Comparison of ENCODE assay signal across 20 mouse cellular contexts in genomic region chrX:99150712-99151111, GRCm38 (mm10). TPM values are rescaled to one million over a fixed set of nuclear protein-coding genes. Genes with fewer than 3 reads are reported as not detected.
DNase-seq lines count a peak whose midpoint lies in the region; ATAC-seq and TF ChIP-seq lines count a peak whose summit lies in the region.
"Had no signal": no experiment of that assay in that cellular context is flagged by ENCODE, and none has a peak within 500 bp of the region (broad histone marks: within the 10 kb centered on the region; RNA-seq: fewer than 3 reads in every experiment).

No protein-coding gene starts in this region.

- H3K9ac ChIP-seq in forebrain, embryonic 12.5 days: no peak overlapping the region
- no peak overlapping the region for H3K9ac ChIP-seq in forebrain, embryonic 16.5 days (replicated peaks; ENCODE audit: low read depth, low read length)
- H3K9ac ChIP-seq in lung, postnatal 0 days (replicated peaks; ENCODE audit: low read depth): no peak overlapping the region
- H3K9ac ChIP-seq in stomach, embryonic 16.5 days (ENCODE audit: low read length): no peak overlapping the region
- H3K9ac ChIP-seq: embryonic facial prominence, embryonic 13.5 days; hindbrain, embryonic 15.5 days; limb, embryonic 12.5 days; liver, embryonic 15.5 days had no signal

- H3K9me3 ChIP-seq in forebrain, embryonic 12.5 days: no peaks in the 10 kb centered on the region
- H3K9me3 ChIP-seq in forebrain, embryonic 16.5 days (ENCODE audit: control insufficient read depth, low read length): no peaks in the 10 kb centered on the region
- no peaks in the 10 kb centered on the region for H3K9me3 ChIP-seq in lung, postnatal 0 days (ENCODE audit: low read length)
- no peaks in the 10 kb centered on the region for H3K9me3 ChIP-seq in stomach, embryonic 16.5 days (replicated peaks; ENCODE audit: control insufficient read depth, low read length)
- H3K9me3 ChIP-seq: embryonic facial prominence, embryonic 13.5 days; hindbrain, embryonic 15.5 days; limb, embryonic 12.5 days; liver, embryonic 15.5 days had no signal

- H3K4me3 ChIP-seq in forebrain, embryonic 12.5 days (replicated peaks): no peak overlapping the region
- H3K4me3 ChIP-seq in forebrain, embryonic 16.5 days (replicated peaks; ENCODE audit: low read length): no peak overlapping the region
- H3K4me3 ChIP-seq in lung, postnatal 0 days (ENCODE audit: low read depth, low read length): no peak overlapping the region
- H3K4me3 ChIP-seq in stomach, embryonic 16.5 days (replicated peaks; ENCODE audit: low read length): no peak overlapping the region
- no peak overlapping the region for H3K4me3 ChIP-seq in thymus, adult 2 months (ENCODE audit: control insufficient read depth, insufficient read depth, low read length)
- H3K4me3 ChIP-seq: embryonic facial prominence, embryonic 13.5 days; hindbrain, embryonic 15.5 days; limb, embryonic 12.5 days; liver, embryonic 15.5 days had no signal

- no peak for ATAC-seq in forebrain, embryonic 12.5 days (ENCODE audit: low FRiP score)
- no peak for ATAC-seq in forebrain, embryonic 16.5 days
- ATAC-seq in lung, postnatal 0 days: no peak
- ATAC-seq in granulocyte monocyte progenitor cell, adult 5-6 weeks (replicated peaks; ENCODE audit: poor library complexity, severe bottlenecking): peak; percentile 25; the same call in 1 of the 2 replicates
- ATAC-seq in stomach, embryonic 16.5 days (ENCODE audit: insufficient read depth, low FRiP score): no peak

- no peak for TF ChIP-seq POLR2A in thymus, adult 2 months (IDR thresholded peaks at IDR 0.05; ENCODE audit: control insufficient read depth, extremely low read depth, insufficient read depth, low read length, poor library complexity)

- peaks cover 57% of the 10 kb centered on the region for H3K27me3 ChIP-seq in forebrain, embryonic 12.5 days
- no peaks in the 10 kb centered on the region for H3K27me3 ChIP-seq in forebrain, embryonic 16.5 days (replicated peaks; ENCODE audit: control insufficient read depth, insufficient read depth, low read length)
- H3K27me3 ChIP-seq in lung, postnatal 0 days (replicated peaks; ENCODE audit: insufficient read depth, low read length): no peaks in the 10 kb centered on the region
- peaks cover 3% of the 10 kb centered on the region; the same call in 1 of the 2 replicates for H3K27me3 ChIP-seq in stomach, embryonic 16.5 days (ENCODE audit: control insufficient read depth, insufficient read depth, low read length)
- no peaks in the 10 kb centered on the region for H3K27me3 ChIP-seq in thymus, adult 2 months (ENCODE audit: control insufficient read depth, insufficient read depth, low read length)
- H3K27me3 ChIP-seq: liver, embryonic 15.5 days had no signal

- no peak for TF ChIP-seq EP300 in lung, postnatal 0 days (IDR thresholded peaks at IDR 0.05)

- H3K4me1 ChIP-seq in forebrain, embryonic 12.5 days: peaks cover 80% of the 10 kb centered on the region
- peaks cover 60% of the 10 kb centered on the region for H3K4me1 ChIP-seq in forebrain, embryonic 16.5 days (replicated peaks; ENCODE audit: control insufficient read depth, insufficient read depth, low read length)
- no peaks in the 10 kb centered on the region for H3K4me1 ChIP-seq in lung, postnatal 0 days (ENCODE audit: insufficient read depth, low read depth, low read length)
- H3K4me1 ChIP-seq in stomach, embryonic 16.5 days (ENCODE audit: control insufficient read depth, insufficient read depth, low read length): 0 out of 2 replicates have a peak, but pooled peaks cover 13% of the 10 kb centered on the region
- no peaks in the 10 kb centered on the region for H3K4me1 ChIP-seq in thymus, adult 2 months (replicated peaks; ENCODE audit: control insufficient read depth, insufficient read depth, low read length)
- H3K4me1 ChIP-seq: hindbrain, embryonic 15.5 days had no signal

- H3K4me2 ChIP-seq in forebrain, embryonic 12.5 days: no peak overlapping the region
- H3K4me2 ChIP-seq in forebrain, embryonic 16.5 days (ENCODE audit: low read length): no peak overlapping the region
- no peak overlapping the region for H3K4me2 ChIP-seq in lung, postnatal 0 days (replicated peaks; ENCODE audit: low read depth, low read length)
- H3K4me2 ChIP-seq in stomach, embryonic 16.5 days (ENCODE audit: low read depth, low read length): no peak overlapping the region
- H3K4me2 ChIP-seq: embryonic facial prominence, embryonic 13.5 days; heart, embryonic 11.5 days; hindbrain, embryonic 15.5 days; limb, embryonic 12.5 days; liver, embryonic 15.5 days had no signal

- DNase-seq in lung, postnatal 0 days (ENCODE audit: low spot score): no peak
- no peak for DNase-seq in lung, postnatal 10 days
- no peak for DNase-seq in thymus, adult 2 months
- no peak for DNase-seq in spleen, postnatal 36 days (ENCODE audit: low spot score in 2 of 2)
- DNase-seq: adrenal gland, postnatal 14 days; cerebellum, adult 11 months; cerebellum, postnatal 14 days; heart, postnatal 10 days; layer of hippocampus, adult 9-11 months; right cerebral cortex, postnatal 25 days; thymus, adult 18-20 months had no signal

- peak overlapping the region; percentile 81 for H3K27ac ChIP-seq in forebrain, embryonic 12.5 days
- H3K27ac ChIP-seq in forebrain, embryonic 16.5 days (ENCODE audit: low read length): no peak overlapping the region
- 0 out of 2 replicates have a peak overlapping the region, but pooled peaks have one; percentile 43 for H3K27ac ChIP-seq in lung, postnatal 0 days (ENCODE audit: low read length)
- 0 out of 2 replicates have a peak overlapping the region, but pooled peaks have one; percentile 62 for H3K27ac ChIP-seq in stomach, embryonic 16.5 days (ENCODE audit: low read length)
- no peak overlapping the region for H3K27ac ChIP-seq in thymus, adult 2 months (ENCODE audit: control insufficient read depth, insufficient read depth, low read length)
- H3K27ac ChIP-seq: embryonic facial prominence, embryonic 13.5 days; hindbrain, embryonic 15.5 days; limb, embryonic 12.5 days; liver, embryonic 15.5 days had no signal

- H3K36me3 ChIP-seq in forebrain, embryonic 12.5 days (replicated peaks): peaks cover 35% of the 10 kb centered on the region
- H3K36me3 ChIP-seq in forebrain, embryonic 16.5 days (ENCODE audit: control insufficient read depth, insufficient read depth): no peaks in the 10 kb centered on the region; the same call in 1 of the 2 replicates
- no peaks in the 10 kb centered on the region for H3K36me3 ChIP-seq in lung, postnatal 0 days (ENCODE audit: insufficient read depth, low read length)
- no peaks in the 10 kb centered on the region; the same call in 1 of the 2 replicates for H3K36me3 ChIP-seq in stomach, embryonic 16.5 days (ENCODE audit: control insufficient read depth, insufficient read depth, low read length)
- H3K36me3 ChIP-seq in thymus, adult 2 months (ENCODE audit: control insufficient read depth, insufficient read depth, low read length): no peaks in the 10 kb centered on the region
- H3K36me3 ChIP-seq: hindbrain, embryonic 15.5 days; liver, embryonic 15.5 days had no signal

- TF ChIP-seq CTCF in lung, postnatal 0 days (IDR thresholded peaks at IDR 0.05): no peak
- no peak for TF ChIP-seq CTCF in thymus, adult 2 months (IDR thresholded peaks at IDR 0.05; ENCODE audit: borderline replicate concordance, control insufficient read depth, extremely low read depth, insufficient read depth, low read length, poor library complexity)

- WGBS in forebrain, embryonic 12.5 days: 61% methylated on average over 3 of the region's 3 CpGs
- WGBS in forebrain, embryonic 16.5 days: 49% methylated on average over 3 of the region's 3 CpGs
- WGBS in lung, postnatal 0 days: 63% methylated on average over 3 of the region's 3 CpGs
- WGBS in stomach, embryonic 16.5 days: 53% methylated on average over 3 of the region's 3 CpGs
- 92% methylated on average over 3 of the region's 3 CpGs for WGBS in thymus, adult 2 months

RNA-seq across cellular contexts. Expression of gene Efnb1, which starts 14.8 kb away (rescaled TPM):
- polyA plus RNA-seq in forebrain, embryonic 12.5 days (2016; fragmentation: Nextera tagmentation; extraction: Ambion mirVana): 99.2 and 106 TPM in 2 replicates
- polyA plus RNA-seq in forebrain, embryonic 16.5 days (2015; fragmentation: Nextera tagmentation; extraction: Ambion mirVana): 50.1 and 57.6 TPM in 2 replicates
- polyA plus RNA-seq in lung, postnatal 0 days (2015; fragmentation: Nextera tagmentation; extraction: Ambion mirVana): 45.6 and 53.0 TPM in 2 replicates
- total RNA-seq in granulocyte monocyte progenitor cell, adult 5-6 weeks (2014; fragmentation: Nextera tagmentation): 0.47 and 0.62 TPM in 2 replicates
- total RNA-seq in granulocyte monocyte progenitor cell, adult 5-6 weeks (2017): 0.34 and 0.46 TPM in 2 replicates
- polyA plus RNA-seq in stomach, embryonic 16.5 days (2015; fragmentation: Nextera tagmentation; extraction: Ambion mirVana): 15.6 and 18.9 TPM in 2 replicates
- polyA plus RNA-seq in thymus, adult 2 months (2012; rRNA removed): 8.9 and 9.6 TPM in 2 replicates

Comparison
In these comparisons a context has a peak if more than half of its experiments do, and no peak if none do; other contexts are left out.
1. H3K27ac ChIP-seq: peak in forebrain, embryonic 12.5 days (single experiment), lung, postnatal 0 days (single experiment) and stomach, embryonic 16.5 days (single experiment); none in forebrain, embryonic 16.5 days (single experiment) and thymus, adult 2 months (single experiment).